Mouse (Mus musculus) kidney, adult 2 months (tissue): Measurements from ENCODE around the gene Gm10300.
A peak's percentile ranks its signal among the peaks of the same experiment; 100 is the strongest.

Experiments
- CTCF ChIP-seq: fragments of 200-500 bp; conservative IDR thresholded peaks from 2 replicates; pipeline ENCODE4 v1.5.1; 2011; ENCODE audit warnings: low read depth, mild to moderate bottlenecking, control low read depth, low read length, moderate library complexity, mixed read lengths; ENCODE audit not compliant: insufficient read depth, insufficient read length
- POLR2A ChIP-seq: fragments of 200-500 bp; IDR thresholded peaks from one replicate; pipeline ENCODE4 v1.6.1; 2011; ENCODE audit warnings: low read depth, low read length, control low read depth

- TF ChIP-seq CTCF (peak; percentile 85), POLR2A (no peak)
Observed at GRCm38 (mm10) chr4:132079555-132080275, 5.2 kb downstream of the Gm10300 start.
